Mouse (Mus musculus) embryonic facial prominence, embryonic 11.5 days (tissue): ENCODE results near the gene Vmn2r87. TPM values are rescaled to one million over a fixed set of nuclear protein-coding genes. Genes with fewer than 3 reads are reported as not detected.
"Not testable (repeated sequence)": the region's sequence is repeated elsewhere in the genome, so short reads cannot be mapped to it uniquely, and the experiment has no call there.

Experiments
- ATAC-seq: fragments of 200-750 bp; cut with Nextera tagmentation; replicated peaks from 2 replicates; pipeline ENCODE4 v1.8.0; 2017; ENCODE audit warnings: low read depth; ENCODE audit not compliant: insufficient number of reproducible peaks, low FRiP score, low TSS enrichment
- DNase-seq: peaks from one replicate; pipeline ENCODE4 v3.0.0-alpha.2; 2015; ENCODE audit warnings: low spot score
- H3K27ac ChIP-seq: fragments of 300-500 bp; sonication (generic); replicated peaks from 2 replicates; pipeline ENCODE4 v1.5.1; 2014; ENCODE audit warnings: mild to moderate bottlenecking, low read depth, low read length, control low read depth
- H3K27me3 ChIP-seq: fragments of 300-500 bp; sonication (generic); 2 replicates; pipeline ENCODE4 v1.6.1; 2014; ENCODE audit warnings: mild to moderate bottlenecking, low read length, moderate library complexity, mixed read lengths; ENCODE audit not compliant: control insufficient read depth, insufficient read depth
- H3K36me3 ChIP-seq: fragments of 300-500 bp; sonication (generic); replicated peaks from 2 replicates; pipeline ENCODE4 v1.6.1; 2014; ENCODE audit warnings: low read depth, mild to moderate bottlenecking, low read length, moderate library complexity, mixed read lengths; ENCODE audit not compliant: control insufficient read depth, insufficient read depth
- H3K4me1 ChIP-seq: fragments of 300-500 bp; sonication (generic); 2 replicates; pipeline ENCODE4 v1.6.1; 2014; ENCODE audit warnings: low read length, mixed read lengths; ENCODE audit not compliant: control insufficient read depth, insufficient read depth
- H3K4me2 ChIP-seq: fragments of 300-500 bp; sonication (generic); 2 replicates; pipeline ENCODE4 v1.6.1; 2014; ENCODE audit warnings: low read depth, mild to moderate bottlenecking, control low read depth, low read length, moderate library complexity
- H3K4me3 ChIP-seq: fragments of 300-500 bp; sonication (generic); 2 replicates; pipeline ENCODE4 v1.5.1; 2014; ENCODE audit warnings: low read depth, low read length, control low read depth
- H3K9ac ChIP-seq: fragments of 300-500 bp; sonication (generic); replicated peaks from 2 replicates; pipeline ENCODE4 v1.6.1; 2014; ENCODE audit warnings: mild to moderate bottlenecking, control low read depth, low read length
- H3K9me3 ChIP-seq: fragments of 300-500 bp; sonication (generic); replicated peaks from 2 replicates; pipeline ENCODE4 v1.6.1; 2016; ENCODE audit warnings: mild to moderate bottlenecking, low read length, inconsistent platforms, mixed read lengths; ENCODE audit not compliant: control insufficient read depth
- WGBS: fragments of 180-500 bp; shearing (Covaris S2); extraction: QIAGEN DNeasy Blood & Tissue Kit; methylation state at CpG from one replicate; pipeline ENCODE4 v1.1.7; 2014; 5-methylcytosine and 5-hydroxymethylcytosine counted together
- polyA plus RNA-seq: library from polyadenylated mRNA; unstranded; fragments of >200 nt; fragmentation: Nextera tagmentation; extraction: Ambion mirVana; gene quantifications from 2 replicates; pipeline ENCODE4 v1.2.1, GENCODE M21; 2014

Gene Vmn2r87
- polyA plus RNA-seq, 1 experiment from 2014 or later, result not detected

- H3K27me3 ChIP-seq, H3K36me3 ChIP-seq, H3K9ac ChIP-seq, H3K9me3 ChIP-seq, ATAC-seq, H3K27ac ChIP-seq, H3K4me3 ChIP-seq, DNase-seq, H3K4me2 ChIP-seq, H3K4me1 ChIP-seq: not testable (repeated sequence)
- 83% methylated on average over 11 of the region's 11 CpGs for WGBS
Observed at GRCm38 (mm10) chr10:130434185-130434898, 62.9 kb downstream of the Vmn2r87 start.

GRCm38 (mm10) chr10:130429603-130430002 lies 67.6 kb downstream of the Vmn2r87 start, which contains the start of gene Vmn2r85:
Gene Vmn2r85 (minus strand): TSS chr10:130429703.
- H3K4me3 ChIP-seq, H3K36me3 ChIP-seq, DNase-seq, ATAC-seq, H3K27ac ChIP-seq, H3K4me2 ChIP-seq, H3K27me3 ChIP-seq, H3K9me3 ChIP-seq, H3K9ac ChIP-seq, H3K4me1 ChIP-seq: not testable (repeated sequence)

GRCm38 (mm10) chr10:130422368-130422767 lies 74.8 kb downstream of the Vmn2r87 start:
- not testable (repeated sequence) for ATAC-seq, H3K4me1 ChIP-seq, H3K4me3 ChIP-seq, H3K9me3 ChIP-seq, H3K27me3 ChIP-seq, DNase-seq, H3K27ac ChIP-seq, H3K9ac ChIP-seq, H3K4me2 ChIP-seq, H3K36me3 ChIP-seq
- 89% methylated on average over 2 of the region's 2 CpGs for WGBS

Other genes with a start within 250 kb of the Vmn2r87 start
- gene Neurod4, start 217.2 kb downstream of the Vmn2r87 start, polyA plus RNA-seq, result 4.8 and 5.7 TPM in 2 replicates
- 0.21 and 0.24 TPM in 2 replicates for gene Tespa1, start 174.5 kb downstream of the Vmn2r87 start, polyA plus RNA-seq
- not detected in 2 replicates for gene Vmn2r84, start 103.1 kb downstream of the Vmn2r87 start, polyA plus RNA-seq
- gene Vmn2r85, start 67.7 kb downstream of the Vmn2r87 start, polyA plus RNA-seq, result not detected in 2 replicates
- 0.03 TPM in 1 of 2 replicates, not detected in the other for gene Vmn2r86, start 41.3 kb downstream of the Vmn2r87 start, polyA plus RNA-seq